8 mouse cellular contexts compared by ENCODE assay signal in genomic region chr11:86587830-86588229, GRCm38 (mm10). TPM values are rescaled to one million over a fixed set of nuclear protein-coding genes. Genes with fewer than 3 reads are reported as not detected.
A peak's percentile ranks its signal among the peaks of the same experiment; 100 is the strongest.
DNase-seq lines count a peak whose midpoint lies in the region; ATAC-seq and TF ChIP-seq lines count a peak whose summit lies in the region.

No protein-coding gene starts in this region.

- intact Hi-C loops in heart, postnatal 36 days (cut with DNase I), result no loop called here

- peak overlapping the region; percentile 78 for H3K9ac ChIP-seq in heart, embryonic 16.5 days (ENCODE audit: low read length)
- no peak overlapping the region for H3K9ac ChIP-seq in limb, embryonic 15.5 days

- H3K27me3 ChIP-seq in heart, embryonic 16.5 days (ENCODE audit: control insufficient read depth, insufficient read depth, low read length), result no peaks in the 10 kb centered on the region
- no peaks in the 10 kb centered on the region for H3K27me3 ChIP-seq in limb, embryonic 15.5 days

- H3K4me2 ChIP-seq in heart, embryonic 16.5 days (ENCODE audit: low read depth, low read length), result peak overlapping the region; percentile 88
- peak overlapping the region; percentile 37; the same call in 1 of the 2 replicates for H3K4me2 ChIP-seq in limb, embryonic 15.5 days

- H3K27ac ChIP-seq in heart, embryonic 16.5 days (ENCODE audit: low read length), result peak overlapping the region; percentile 95
- peak overlapping the region; percentile 34; the same call in 1 of the 2 replicates for H3K27ac ChIP-seq in limb, embryonic 15.5 days
- H3K27ac ChIP-seq in layer of hippocampus, adult 2 months, result no peak overlapping the region

- no peaks in the 10 kb centered on the region for H3K9me3 ChIP-seq in heart, embryonic 16.5 days (replicated peaks; ENCODE audit: control insufficient read depth, low read length)
- H3K9me3 ChIP-seq in limb, embryonic 15.5 days, result no peaks in the 10 kb centered on the region

- DNase-seq in heart, postnatal 36 days, result no peak
- DNase-seq in A20 (ENCODE audit: low read depth, low spot score), result peak; percentile 68
- peak; percentile 18 for DNase-seq in adipocyte (ENCODE audit: low spot score)
- no peak for DNase-seq in right cerebral cortex, postnatal 14 days
- no peak for DNase-seq in urinary bladder, postnatal 25 days (ENCODE audit: low spot score)
- DNase-seq in layer of hippocampus, adult 2 months (ENCODE audit: low spot score in 2 of 2), result no peak

- 25% methylated on average over 7 of the region's 7 CpGs for WGBS in heart, embryonic 16.5 days
- 40% methylated on average over 7 of the region's 7 CpGs for WGBS in limb, embryonic 15.5 days

- TF ChIP-seq CTCF in layer of hippocampus, adult 2 months (conservative IDR thresholded peaks at IDR 0.05), result no peak

- H3K4me1 ChIP-seq in heart, embryonic 16.5 days (ENCODE audit: control insufficient read depth, insufficient read depth, low read length), result peaks cover 19% of the 10 kb centered on the region
- H3K4me1 ChIP-seq in limb, embryonic 15.5 days, result peaks cover 13% of the 10 kb centered on the region

- peak overlapping the region; percentile 85 for H3K4me3 ChIP-seq in heart, embryonic 16.5 days (ENCODE audit: low read length)
- H3K4me3 ChIP-seq in limb, embryonic 15.5 days, result no peak overlapping the region
- no peak overlapping the region for H3K4me3 ChIP-seq in layer of hippocampus, adult 2 months

- peaks cover under 1% of the 10 kb centered on the region; the same call in 1 of the 2 replicates for H3K36me3 ChIP-seq in heart, embryonic 16.5 days (ENCODE audit: control insufficient read depth, insufficient read depth)
- H3K36me3 ChIP-seq in limb, embryonic 15.5 days, result no peaks in the 10 kb centered on the region

- no peak for ATAC-seq in heart, embryonic 16.5 days (replicated peaks; ENCODE audit: extremely low read depth, insufficient read depth, low FRiP score)
- no peak for ATAC-seq in limb, embryonic 15.5 days (ENCODE audit: insufficient number of reproducible peaks, low FRiP score, low TSS enrichment, low read depth)

RNA-seq across cellular contexts. Expression of gene Tubd1, which starts 43.0 kb away (rescaled TPM):
- polyA plus RNA-seq in heart, embryonic 16.5 days (2015; fragmentation: Nextera tagmentation; extraction: Ambion mirVana), result 13.6 and 14.3 TPM in 2 replicates
- total RNA-seq in heart, postnatal 36 days (2021), result 1 to 10 TPM; 6.2 to 6.7 TPM
- 11.1 and 11.3 TPM in 2 replicates for polyA plus RNA-seq in limb, embryonic 15.5 days (2015; fragmentation: Nextera tagmentation; extraction: Ambion mirVana)
- total RNA-seq in layer of hippocampus, adult 2 months (2021), result 1 to 10 TPM; 6.0 to 8.2 TPM

RNA-seq across cellular contexts. Expression of gene Rps6kb1, which starts 43.2 kb away (rescaled TPM):
- 39.8 and 40.8 TPM in 2 replicates for polyA plus RNA-seq in heart, embryonic 16.5 days (2015; fragmentation: Nextera tagmentation; extraction: Ambion mirVana)
- total RNA-seq in heart, postnatal 36 days (2021), result 10 to 100 TPM; 19.3 to 23.2 TPM
- 73.2 and 74.5 TPM in 2 replicates for polyA plus RNA-seq in limb, embryonic 15.5 days (2015; fragmentation: Nextera tagmentation; extraction: Ambion mirVana)
- 10 to 100 TPM; 43.8 to 44.2 TPM for total RNA-seq in layer of hippocampus, adult 2 months (2021)

Comparison
In these comparisons a context has a peak if more than half of its experiments do, and no peak if none do; other contexts are left out.
1. DNase-seq: peak in A20 (single experiment) and adipocyte (single experiment); none in heart, postnatal 36 days (0 of 2), right cerebral cortex, postnatal 14 days (single experiment), urinary bladder, postnatal 25 days (single experiment) and layer of hippocampus, adult 2 months (0 of 2).